Mouse (Mus musculus): ENCODE data around the gene Prkaa2. TPM values are rescaled to one million over a fixed set of nuclear protein-coding genes. Genes with fewer than 3 reads are reported as not detected.

Gene Prkaa2
- polyA plus RNA-seq, 1 experiment from 2014 or later: 1.8 TPM

- WGBS: 58% methylated on average over 12 of the region's 12 CpGs
- Histone ChIP-seq H3K4me1 (peaks cover 12% of the 10 kb centered on the region), H3K36me3 (no peaks in the 10 kb centered on the region), H3K4me3 (no peak overlapping the region), H3K9me3 (no peaks in the 10 kb centered on the region), H3K27ac (no peak overlapping the region), H3K4me2 (replicated peaks) (peak overlapping the region; percentile 95; the same call in 1 of the 2 replicates), H3K9ac (no peak overlapping the region), H3K27me3 (peaks cover 29% of the 10 kb centered on the region)
- ATAC-seq (ENCODE audit: insufficient number of reproducible peaks, insufficient read depth, low FRiP score, low TSS enrichment): no peak
Observed at GRCm38 (mm10) chr4:105107943-105108640, 1.6 kb downstream of the Prkaa2 start.

GRCm38 (mm10) chr4:105104099-105104872, 5.4 kb downstream of the Prkaa2 start:
- ATAC-seq (ENCODE audit: insufficient number of reproducible peaks, insufficient read depth, low FRiP score, low TSS enrichment): no peak

GRCm38 (mm10) chr4:105101337-105101688, 8.4 kb downstream of the Prkaa2 start:
- Histone ChIP-seq H3K27me3 (0 out of 2 replicates have a peak, but pooled peaks cover 4% of the 10 kb centered on the region), H3K9ac (no peak overlapping the region), H3K4me3 (no peak overlapping the region), H3K27ac (no peak overlapping the region), H3K36me3 (no peaks in the 10 kb centered on the region), H3K4me1 (0 out of 2 replicates have a peak, but pooled peaks cover 5% of the 10 kb centered on the region), H3K9me3 (no peaks in the 10 kb centered on the region), H3K4me2 (replicated peaks) (no peak overlapping the region)
- 0 out of 2 replicates have a peak, but pooled peaks have one; percentile 56 for ATAC-seq (ENCODE audit: insufficient number of reproducible peaks, insufficient read depth, low FRiP score, low TSS enrichment)
- 81% methylated on average over 4 of the region's 4 CpGs for WGBS

More at GRCm38 (mm10) chr4:105104099-105104872, 5.4 kb downstream of the Prkaa2 start:
- Histone ChIP-seq H3K4me3 (no peak overlapping the region), H3K36me3 (no peaks in the 10 kb centered on the region), H3K27me3 (peaks cover 22% of the 10 kb centered on the region), H3K4me2 (replicated peaks) (no peak overlapping the region), H3K9me3 (no peaks in the 10 kb centered on the region), H3K4me1 (peaks cover 11% of the 10 kb centered on the region), H3K9ac (no peak overlapping the region), H3K27ac (no peak overlapping the region)
- WGBS: 79% methylated on average over 6 of the region's 6 CpGs

- no peaks in the 10 kb centered on the region for H3K9me3 ChIP-seq
- 39% methylated on average over 5 of the region's 5 CpGs for WGBS
- no peak for ATAC-seq (ENCODE audit: insufficient number of reproducible peaks, insufficient read depth, low FRiP score, low TSS enrichment)
- no peaks in the 10 kb centered on the region for H3K36me3 ChIP-seq
- no peak overlapping the region for H3K4me2 ChIP-seq (replicated peaks)
- H3K27me3 ChIP-seq: no peaks in the 10 kb centered on the region
- H3K4me3 ChIP-seq: no peak overlapping the region
- no peak overlapping the region for H3K9ac ChIP-seq
- 0 out of 2 replicates have a peak, but pooled peaks cover 5% of the 10 kb centered on the region for H3K4me1 ChIP-seq
- H3K27ac ChIP-seq: no peak overlapping the region
Observed at GRCm38 (mm10) chr4:105100508-105101336, 9.0 kb downstream of the Prkaa2 start.

GRCm38 (mm10) chr4:105098660-105099059, 11.0 kb downstream of the Prkaa2 start:
- Histone ChIP-seq H3K9me3 (no peaks in the 10 kb centered on the region), H3K27ac (no peak overlapping the region), H3K4me2 (replicated peaks) (no peak overlapping the region), H3K4me1 (0 out of 2 replicates have a peak, but pooled peaks cover 5% of the 10 kb centered on the region), H3K36me3 (no peaks in the 10 kb centered on the region), H3K9ac (no peak overlapping the region), H3K4me3 (no peak overlapping the region), H3K27me3 (no peaks in the 10 kb centered on the region)
- no peak for ATAC-seq (ENCODE audit: insufficient number of reproducible peaks, insufficient read depth, low FRiP score, low TSS enrichment)
- 74% methylated on average over 7 of the region's 7 CpGs for WGBS

GRCm38 (mm10) chr4:105098158-105098557, 11.5 kb downstream of the Prkaa2 start:
- no peak overlapping the region for H3K9ac ChIP-seq
- H3K27ac ChIP-seq: no peak overlapping the region
- H3K4me1 ChIP-seq: 0 out of 2 replicates have a peak, but pooled peaks cover 5% of the 10 kb centered on the region
- 76% methylated on average over 8 of the region's 8 CpGs for WGBS
- no peaks in the 10 kb centered on the region for H3K36me3 ChIP-seq
- H3K27me3 ChIP-seq: no peaks in the 10 kb centered on the region
- no peak for ATAC-seq (ENCODE audit: insufficient number of reproducible peaks, insufficient read depth, low FRiP score, low TSS enrichment)
- no peaks in the 10 kb centered on the region for H3K9me3 ChIP-seq
- no peak overlapping the region for H3K4me2 ChIP-seq (replicated peaks)
- no peak overlapping the region for H3K4me3 ChIP-seq

GRCm38 (mm10) chr4:105095316-105095715, 14.4 kb downstream of the Prkaa2 start:
- Histone ChIP-seq H3K27ac (no peak overlapping the region), H3K27me3 (no peaks in the 10 kb centered on the region), H3K9ac (no peak overlapping the region), H3K36me3 (no peaks in the 10 kb centered on the region), H3K9me3 (no peaks in the 10 kb centered on the region), H3K4me2 (replicated peaks) (no peak overlapping the region), H3K4me3 (no peak overlapping the region), H3K4me1 (no peaks in the 10 kb centered on the region)
- WGBS: 82% methylated on average over 5 of the region's 5 CpGs
- no peak for ATAC-seq (ENCODE audit: insufficient number of reproducible peaks, insufficient read depth, low FRiP score, low TSS enrichment)

- no peak for ATAC-seq (ENCODE audit: insufficient number of reproducible peaks, insufficient read depth, low FRiP score, low TSS enrichment)
- Histone ChIP-seq H3K4me1 (no peaks in the 10 kb centered on the region), H3K4me3 (no peak overlapping the region), H3K27ac (no peak overlapping the region), H3K27me3 (no peaks in the 10 kb centered on the region), H3K9me3 (no peaks in the 10 kb centered on the region), H3K4me2 (replicated peaks) (no peak overlapping the region), H3K36me3 (no peaks in the 10 kb centered on the region), H3K9ac (no peak overlapping the region)
- WGBS: 97% methylated on average over 1 of the region's 1 CpGs
Observed at GRCm38 (mm10) chr4:105093951-105094350, 15.7 kb downstream of the Prkaa2 start.

GRCm38 (mm10) chr4:105090417-105090816, 19.3 kb downstream of the Prkaa2 start:
- no peak overlapping the region for H3K27ac ChIP-seq
- H3K27me3 ChIP-seq: no peaks in the 10 kb centered on the region
- no peaks in the 10 kb centered on the region for H3K36me3 ChIP-seq
- no peak overlapping the region for H3K9ac ChIP-seq
- H3K9me3 ChIP-seq: no peaks in the 10 kb centered on the region
- no peak overlapping the region for H3K4me3 ChIP-seq
- ATAC-seq (ENCODE audit: insufficient number of reproducible peaks, insufficient read depth, low FRiP score, low TSS enrichment): no peak
- 73% methylated on average over 5 of the region's 5 CpGs for WGBS
- no peak overlapping the region for H3K4me2 ChIP-seq (replicated peaks)
- no peaks in the 10 kb centered on the region for H3K4me1 ChIP-seq

GRCm38 (mm10) chr4:105089386-105089785, 20.3 kb downstream of the Prkaa2 start:
- Histone ChIP-seq H3K4me1 (no peaks in the 10 kb centered on the region), H3K36me3 (no peaks in the 10 kb centered on the region), H3K27ac (no peak overlapping the region), H3K9ac (no peak overlapping the region), H3K9me3 (no peaks in the 10 kb centered on the region), H3K4me3 (no peak overlapping the region), H3K27me3 (no peaks in the 10 kb centered on the region), H3K4me2 (replicated peaks) (no peak overlapping the region)
- ATAC-seq (ENCODE audit: insufficient number of reproducible peaks, insufficient read depth, low FRiP score, low TSS enrichment): no peak
- whole genome bisulfite sequencing: 87% methylated on average over 7 of the region's 7 CpGs

- no peak for ATAC-seq (ENCODE audit: insufficient number of reproducible peaks, insufficient read depth, low FRiP score, low TSS enrichment)
- H3K9ac ChIP-seq: no peak overlapping the region
- H3K4me2 ChIP-seq (replicated peaks): no peak overlapping the region
- no peaks in the 10 kb centered on the region for H3K9me3 ChIP-seq
- no peaks in the 10 kb centered on the region for H3K27me3 ChIP-seq
- WGBS: 80% methylated on average over 2 of the region's 2 CpGs
- H3K4me1 ChIP-seq: no peaks in the 10 kb centered on the region
- no peak overlapping the region for H3K27ac ChIP-seq
- no peaks in the 10 kb centered on the region for H3K36me3 ChIP-seq
- no peak overlapping the region for H3K4me3 ChIP-seq
Observed at GRCm38 (mm10) chr4:105088671-105089070, 21.0 kb downstream of the Prkaa2 start.
